Mouse (Mus musculus): ENCODE data around the gene Wdr46.

Gene Wdr46

GRCm38 (mm10) chr17:33928251-33928947, 12.1 kb upstream of the Wdr46 start:
- no peak for DNase-seq (ENCODE audit: inconsistent ontology term)

GRCm38 (mm10) chr17:33929371-33930279, 10.8 kb upstream of the Wdr46 start, which contains the start of gene Rgl2:
Gene Rgl2, plus strand, starts transcription at chr17:33929543.
- peak; percentile 95 for DNase-seq (ENCODE audit: inconsistent ontology term)

- DNase-seq (ENCODE audit: inconsistent ontology term), result peak; percentile 77
These were observed 9.9 kb upstream of the Wdr46 start for GRCm38 (mm10) chr17:33930280-33931158.

GRCm38 (mm10) chr17:33931159-33931866, 9.1 kb upstream of the Wdr46 start:
- no peak for DNase-seq (ENCODE audit: inconsistent ontology term)

- DNase-seq (ENCODE audit: inconsistent ontology term), result no peak
These were observed 8.5 kb upstream of the Wdr46 start for GRCm38 (mm10) chr17:33931947-33932346.

GRCm38 (mm10) chr17:33932448-33932847, 8.0 kb upstream of the Wdr46 start:
- no peak for DNase-seq (ENCODE audit: inconsistent ontology term)

GRCm38 (mm10) chr17:33932970-33933369, 7.5 kb upstream of the Wdr46 start:
- DNase-seq (ENCODE audit: inconsistent ontology term), result no peak

GRCm38 (mm10) chr17:33935422-33936055, 4.9 kb upstream of the Wdr46 start:
- DNase-seq (ENCODE audit: inconsistent ontology term), result no peak

GRCm38 (mm10) chr17:33936993-33937392, 3.5 kb upstream of the Wdr46 start:
- no peak for DNase-seq (ENCODE audit: inconsistent ontology term)

GRCm38 (mm10) chr17:33938783-33939182, 1.7 kb upstream of the Wdr46 start:
- no peak for DNase-seq (ENCODE audit: inconsistent ontology term)

- DNase-seq (ENCODE audit: inconsistent ontology term), result peak; percentile 36
These were observed 521 bp downstream of the Wdr46 start for GRCm38 (mm10) chr17:33940981-33941380.

GRCm38 (mm10) chr17:33941381-33941780, 921 bp downstream of the Wdr46 start:
- DNase-seq (ENCODE audit: inconsistent ontology term), result no peak

GRCm38 (mm10) chr17:33943454-33943853, 3.0 kb downstream of the Wdr46 start:
- DNase-seq (ENCODE audit: inconsistent ontology term), result no peak

GRCm38 (mm10) chr17:33947430-33948089, 7.1 kb downstream of the Wdr46 start:
- DNase-seq (ENCODE audit: inconsistent ontology term), result no peak

GRCm38 (mm10) chr17:33948090-33948904, 7.8 kb downstream of the Wdr46 start:
- no peak for DNase-seq (ENCODE audit: inconsistent ontology term)

GRCm38 (mm10) chr17:33948905-33949537, 8.6 kb downstream of the Wdr46 start:
- no peak for DNase-seq (ENCODE audit: inconsistent ontology term)

- no peak for DNase-seq (ENCODE audit: inconsistent ontology term)
These were observed 9.7 kb downstream of the Wdr46 start for GRCm38 (mm10) chr17:33950131-33950625.

Measured in Muller cell, postnatal 12 days (primary cell).